25 mouse cellular contexts compared by ENCODE assay signal in genomic region chr19:44238906-44239305, GRCm38 (mm10). TPM values are rescaled to one million over a fixed set of nuclear protein-coding genes. Genes with fewer than 3 reads are reported as not detected.
"Had no signal": no experiment of that assay in that cellular context is flagged by ENCODE, and none has a peak within 500 bp of the region (broad histone marks: within the 10 kb centered on the region; RNA-seq: fewer than 3 reads in every experiment).

No protein-coding gene starts in this region.

- H3K36me3 ChIP-seq: midbrain, embryonic 10.5 days; midbrain, embryonic 12.5 days; neural tube, embryonic 13.5 days; neural tube, embryonic 15.5 days had no signal

- H3K27ac ChIP-seq: midbrain, embryonic 10.5 days; midbrain, embryonic 12.5 days; neural tube, embryonic 13.5 days; neural tube, embryonic 15.5 days had no signal

- DNase-seq: lung, adult 18-20 months; lung, embryonic 14.5 days; lung, postnatal 10 days; lung, postnatal 4 days; midbrain, embryonic 14.5 days; retina, postnatal 1 day; right cerebral cortex, adult 18-20 months; right cerebral cortex, postnatal 25 days; right cerebral cortex, postnatal 4 days; thymus, adult 18-20 months; thymus, postnatal 14 days; thymus, postnatal 36 days had no signal

- H3K27me3 ChIP-seq: midbrain, embryonic 12.5 days; neural tube, embryonic 13.5 days; neural tube, embryonic 15.5 days had no signal

- H3K4me1 ChIP-seq: midbrain, embryonic 12.5 days had no signal

- H3K4me3 ChIP-seq: midbrain, embryonic 10.5 days; midbrain, embryonic 12.5 days; myocyte; neural tube, embryonic 13.5 days; neural tube, embryonic 15.5 days had no signal

RNA-seq across cellular contexts. Expression of gene Scd3, which starts 35.8 kb away (rescaled TPM):
- total RNA-seq: megakaryocyte-erythroid progenitor cell, adult 5-6 weeks had no signal
- polyA plus RNA-seq: liver, embryonic 16.5 days; small intestine, adult 2 months; spleen, adult 2 months had no signal

RNA-seq across cellular contexts. Expression of gene Pkd2l1, which starts 46.7 kb away (rescaled TPM):
- total RNA-seq: megakaryocyte, adult 5-6 weeks had no signal
- polyA plus RNA-seq: liver, embryonic 16.5 days; lung, embryonic 14.5 days; lung, embryonic 16.5 days; midbrain, embryonic 10.5 days; midbrain, embryonic 14.5 days; myocyte; spleen, adult 2 months; stomach, embryonic 14.5 days; stomach, embryonic 16.5 days had no signal
